Mouse (Mus musculus): Measurements from ENCODE around the gene Rrp8.

GRCm38 (mm10) chr7:105726980-105727325 lies 10.2 kb downstream of the Rrp8 start:
- TF ChIP-seq CTCF (IDR thresholded peaks at IDR 0.05; ENCODE audit: low read depth, low read length) (no peak), POLR2A (IDR thresholded peaks at IDR 0.05; ENCODE audit: insufficient read depth, low read length) (no peak)

Measured in ES-Bruce4 (cell line).